Mouse (Mus musculus) liver, embryonic 18 days (tissue): ENCODE measurements around the gene Arhgap32. TPM values are rescaled to one million over a fixed set of nuclear protein-coding genes. Genes with fewer than 3 reads are reported as not detected.

Experiments
- polyA plus RNA-seq: library from polyadenylated mRNA; depleted of rRNA; stranded (reverse); fragments of >200 nt; gene quantifications from 2 replicates; pipeline ENCODE4 v1.2.3, GENCODE M21; 2012; rRNA removed

Arhgap32 gene
- 0.30 and 0.43 TPM in 2 replicates for polyA plus RNA-seq

DNA sequence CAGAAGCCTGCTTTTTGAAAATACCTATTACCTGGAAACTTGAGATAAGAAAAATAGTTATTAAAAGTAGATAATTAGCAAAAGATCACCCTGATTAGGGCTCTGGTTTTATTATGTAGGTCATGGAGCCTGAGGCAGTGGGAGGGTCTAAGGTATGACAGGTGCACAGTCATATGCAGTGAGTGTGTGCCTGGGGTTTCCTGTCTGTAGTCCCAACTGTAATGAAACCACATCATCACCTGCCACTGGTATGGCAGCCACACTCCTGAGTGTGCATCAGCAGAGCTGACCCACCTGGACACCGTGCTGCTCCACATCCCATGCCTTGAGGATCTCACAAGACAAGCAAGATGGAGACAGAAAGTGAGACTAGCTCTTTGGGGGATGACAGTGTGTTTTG, at the start of gene Arhgap32:
TSS of gene Arhgap32 (plus strand) at position 351 of the 400 bp plus-strand sequence.

Other genes with a start within 250 kb of the Arhgap32 start
- gene Barx2, start 202.7 kb upstream of the Arhgap32 start, polyA plus RNA-seq, result not detected in 2 replicates
- 1.0 and 1.1 TPM in 2 replicates for gene Kcnj5, start 228.2 kb downstream of the Arhgap32 start, polyA plus RNA-seq